Mouse (Mus musculus) brown adipose tissue, adult 24 weeks (tissue): ENCODE measurements around the gene Vwa2. TPM values are rescaled to one million over a fixed set of nuclear protein-coding genes. Genes with fewer than 3 reads are reported as not detected.

ENCODE experiments used
- H3K27ac ChIP-seq: fragments of 200-500 bp; replicated peaks from 2 replicates; pipeline ENCODE4 v1.5.1; 2012; ENCODE audit warnings: low read depth, mild to moderate bottlenecking, low read length
- H3K4me1 ChIP-seq: fragments of 200-500 bp; 2 replicates; pipeline ENCODE4 v1.6.1; 2012; ENCODE audit warnings: low read length, mixed read lengths; ENCODE audit not compliant: control insufficient read depth, insufficient read depth, insufficient read length
- H3K4me3 ChIP-seq: fragments of 200-500 bp; 2 replicates; pipeline ENCODE4 v1.5.1; 2012; ENCODE audit warnings: low read depth, mild to moderate bottlenecking, low read length, moderate library complexity; ENCODE audit not compliant: insufficient read depth
- polyA plus RNA-seq: library from polyadenylated mRNA; stranded (reverse); fragments of >200 nt; gene quantifications from 2 replicates; pipeline ENCODE4 v1.2.4, GENCODE M21; 2012; ENCODE audit not compliant: missing spikeins, insufficient read depth, insufficient read length

Vwa2 gene
- polyA plus RNA-seq, 1 experiment, result not detected

DNA sequence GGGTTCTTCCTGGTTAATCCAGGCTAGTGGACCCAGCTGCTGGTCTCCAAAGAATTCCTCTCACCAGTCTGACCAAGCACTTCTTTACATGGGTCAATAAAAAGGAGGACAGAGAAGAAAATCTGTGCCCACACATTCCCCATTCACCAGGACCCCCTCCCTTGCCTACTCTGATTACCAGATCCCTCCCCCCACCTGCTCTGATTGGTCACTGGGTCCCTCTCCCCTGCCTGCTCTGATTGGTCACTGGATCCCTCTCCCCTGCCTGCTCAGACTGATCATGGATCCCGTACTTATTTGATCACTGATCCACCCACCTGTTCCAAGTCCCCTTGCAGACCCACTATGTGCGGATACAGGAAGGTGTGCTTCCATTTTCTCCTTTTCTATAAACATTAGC lies 17.4 kb downstream of the Vwa2 start:
- H3K27ac ChIP-seq, result no peak overlapping the region
- H3K4me1 ChIP-seq, result no peaks in the 10 kb centered on the region
- H3K4me3 ChIP-seq, result no peak overlapping the region

GRCm38 (mm10) chr19:56892586-56892985 lies 18.5 kb downstream of the Vwa2 start:
- no peak overlapping the region for H3K4me3 ChIP-seq
- no peaks in the 10 kb centered on the region for H3K4me1 ChIP-seq
- no peak overlapping the region for H3K27ac ChIP-seq

- H3K4me3 ChIP-seq, result no peak overlapping the region
- no peak overlapping the region for H3K27ac ChIP-seq
- no peaks in the 10 kb centered on the region for H3K4me1 ChIP-seq
Observed at GRCm38 (mm10) chr19:56893326-56893725, 19.3 kb downstream of the Vwa2 start.

GRCm38 (mm10) chr19:56897654-56898053 lies 23.6 kb downstream of the Vwa2 start:
- Histone ChIP-seq H3K4me3 (no peak overlapping the region), H3K4me1 (no peaks in the 10 kb centered on the region), H3K27ac (no peak overlapping the region)

- Histone ChIP-seq H3K4me1 (no peaks in the 10 kb centered on the region), H3K27ac (no peak overlapping the region), H3K4me3 (no peak overlapping the region)
Observed at GRCm38 (mm10) chr19:56904095-56904494, 30.0 kb downstream of the Vwa2 start.

GRCm38 (mm10) chr19:56905395-56905794 lies 31.3 kb downstream of the Vwa2 start:
- no peak overlapping the region for H3K4me3 ChIP-seq
- H3K4me1 ChIP-seq, result no peaks in the 10 kb centered on the region
- H3K27ac ChIP-seq, result no peak overlapping the region

- Histone ChIP-seq H3K4me3 (no peak overlapping the region), H3K27ac (no peak overlapping the region), H3K4me1 (no peaks in the 10 kb centered on the region)
Observed at GRCm38 (mm10) chr19:56907850-56908249, 33.8 kb downstream of the Vwa2 start.

- Histone ChIP-seq H3K27ac (no peak overlapping the region), H3K4me1 (no peaks in the 10 kb centered on the region), H3K4me3 (no peak overlapping the region)
Observed at GRCm38 (mm10) chr19:56908472-56909270, 34.6 kb downstream of the Vwa2 start.

DNA sequence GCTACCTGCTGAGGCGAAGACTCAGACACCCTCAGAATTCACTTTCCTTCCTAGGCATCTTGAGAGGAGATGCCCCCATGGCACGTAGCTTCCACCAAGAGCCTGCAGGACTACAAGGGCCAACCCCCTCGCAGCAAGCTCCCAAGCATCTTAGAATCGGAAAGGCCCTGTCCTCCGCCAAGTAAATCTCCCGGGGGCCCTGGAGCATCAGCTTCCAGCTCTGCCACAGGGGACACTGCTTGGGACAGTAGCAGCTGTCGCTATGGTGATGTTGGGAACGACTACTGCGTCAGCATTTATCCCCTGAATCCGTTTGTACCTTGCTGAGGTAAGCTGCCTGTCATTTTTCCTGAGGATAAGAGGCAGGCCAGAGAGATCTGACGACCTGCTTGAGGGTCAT lies 36.5 kb downstream of the Vwa2 start:
- no peaks in the 10 kb centered on the region for H3K4me1 ChIP-seq
- no peak overlapping the region for H3K4me3 ChIP-seq
- no peak overlapping the region for H3K27ac ChIP-seq

GRCm38 (mm10) chr19:56913761-56914160 lies 39.7 kb downstream of the Vwa2 start:
- Histone ChIP-seq H3K27ac (no peak overlapping the region), H3K4me1 (no peaks in the 10 kb centered on the region), H3K4me3 (no peak overlapping the region)

GRCm38 (mm10) chr19:56914658-56915057 lies 40.6 kb downstream of the Vwa2 start:
- H3K4me1 ChIP-seq, result no peaks in the 10 kb centered on the region
- no peak overlapping the region for H3K27ac ChIP-seq
- no peak overlapping the region for H3K4me3 ChIP-seq

- Histone ChIP-seq H3K27ac (no peak overlapping the region), H3K4me1 (no peaks in the 10 kb centered on the region)
Observed at GRCm38 (mm10) chr19:56915084-56915483, 41.0 kb downstream of the Vwa2 start.

DNA sequence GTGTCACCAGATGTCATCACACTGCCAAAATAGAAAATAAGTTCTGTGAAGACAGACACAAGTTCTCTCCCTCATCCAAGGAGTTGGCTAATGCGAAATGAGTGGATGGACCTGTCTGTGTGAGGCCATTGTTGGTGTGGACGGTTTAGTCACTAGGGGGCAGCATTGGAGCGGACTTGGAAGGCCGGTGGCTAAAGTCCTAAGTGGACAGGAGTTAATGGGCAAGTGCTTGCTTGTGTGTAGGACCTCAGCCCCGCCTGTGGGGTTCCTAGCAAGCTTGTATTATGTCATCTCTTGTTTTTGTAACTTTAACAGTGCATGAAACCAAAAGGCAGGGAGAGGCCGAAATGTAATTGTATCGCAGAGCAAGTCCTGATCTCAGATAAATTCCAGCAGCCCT lies 45.6 kb downstream of the Vwa2 start:
- H3K27ac ChIP-seq, result no peak overlapping the region
- H3K4me1 ChIP-seq, result no peaks in the 10 kb centered on the region
- H3K4me3 ChIP-seq, result no peak overlapping the region

More at GRCm38 (mm10) chr19:56915084-56915483, 41.0 kb downstream of the Vwa2 start:
- H3K4me3 ChIP-seq, result no peak overlapping the region

GRCm38 (mm10) chr19:56920232-56920631 lies 46.2 kb downstream of the Vwa2 start:
- Histone ChIP-seq H3K4me1 (no peaks in the 10 kb centered on the region), H3K27ac (no peak overlapping the region), H3K4me3 (no peak overlapping the region)

GRCm38 (mm10) chr19:56921744-56922143 lies 47.7 kb downstream of the Vwa2 start:
- no peak overlapping the region for H3K4me3 ChIP-seq
- no peak overlapping the region for H3K27ac ChIP-seq
- H3K4me1 ChIP-seq, result no peaks in the 10 kb centered on the region

DNA sequence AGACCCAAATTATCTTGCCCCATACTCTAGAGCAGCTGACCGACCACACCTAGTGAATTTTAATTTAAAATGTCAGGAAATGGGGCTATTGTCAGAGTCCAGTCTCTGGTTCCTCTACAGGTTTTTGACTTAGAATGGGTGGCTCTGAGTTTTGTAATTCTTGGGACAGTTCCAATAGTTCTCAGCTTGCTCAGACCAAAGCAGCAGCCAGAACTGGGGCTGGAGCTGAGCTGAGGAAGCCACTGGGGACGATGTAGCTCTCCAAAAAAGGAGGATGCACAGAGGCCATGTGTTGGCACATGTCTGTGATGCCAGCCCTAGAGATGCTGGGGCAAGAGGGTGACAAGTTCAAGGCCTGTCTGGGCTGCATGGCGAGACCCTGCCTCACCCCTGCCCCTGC lies 55.3 kb downstream of the Vwa2 start:
- Histone ChIP-seq H3K4me3 (no peak overlapping the region), H3K27ac (no peak overlapping the region), H3K4me1 (peaks cover 7% of the 10 kb centered on the region)
